ENCODE assay signal across 8 mouse cellular contexts in genomic region chr11:101260826-101261380, GRCm38 (mm10). TPM values are rescaled to one million over a fixed set of nuclear protein-coding genes. Genes with fewer than 3 reads are reported as not detected.
A peak's percentile ranks its signal among the peaks of the same experiment; 100 is the strongest.
DNase-seq lines count a peak whose midpoint lies in the region; ATAC-seq lines count a peak whose summit lies in the region.

No protein-coding gene starts in this region.

- ATAC-seq in lung, embryonic 15.5 days (ENCODE audit: borderline replicate concordance, extremely low read depth, low FRiP score, low TSS enrichment), result no peak
- ATAC-seq in forebrain, embryonic 11.5 days (replicated peaks; ENCODE audit: low FRiP score), result peak; percentile 28; the same call in 1 of the 2 replicates
- ATAC-seq in limb, embryonic 11.5 days (ENCODE audit: insufficient number of reproducible peaks, low FRiP score, low TSS enrichment, low read depth), result no peak; the same call in 1 of the 2 replicates
- no peak for ATAC-seq in neural tube, embryonic 11.5 days (ENCODE audit: insufficient read depth, low FRiP score, low TSS enrichment)

- H3K27me3 ChIP-seq in lung, embryonic 15.5 days, result peaks cover 37% of the 10 kb centered on the region
- H3K27me3 ChIP-seq in forebrain, embryonic 11.5 days (ENCODE audit: control insufficient read depth, insufficient read depth, low read length), result peaks cover 33% of the 10 kb centered on the region
- peaks cover 38% of the 10 kb centered on the region for H3K27me3 ChIP-seq in limb, embryonic 11.5 days (ENCODE audit: control insufficient read depth, insufficient read depth, low read length)
- H3K27me3 ChIP-seq in neural tube, embryonic 11.5 days (ENCODE audit: control insufficient read depth, insufficient read depth, low read length), result peaks cover 42% of the 10 kb centered on the region

- no peaks in the 10 kb centered on the region for H3K9me3 ChIP-seq in lung, embryonic 15.5 days
- H3K9me3 ChIP-seq in forebrain, embryonic 11.5 days (ENCODE audit: control insufficient read depth, low read length), result no peaks in the 10 kb centered on the region
- no peaks in the 10 kb centered on the region for H3K9me3 ChIP-seq in limb, embryonic 11.5 days (ENCODE audit: control insufficient read depth, low read length)
- no peaks in the 10 kb centered on the region for H3K9me3 ChIP-seq in neural tube, embryonic 11.5 days (ENCODE audit: control insufficient read depth, low read length)

- under 1% methylated on average over 30 of the region's 30 CpGs for WGBS in lung, embryonic 15.5 days
- WGBS in forebrain, embryonic 11.5 days, result under 1% methylated on average over 30 of the region's 30 CpGs
- 1% methylated on average over 30 of the region's 30 CpGs for WGBS in limb, embryonic 11.5 days
- 0% methylated on average over 30 of the region's 30 CpGs for WGBS in neural tube, embryonic 11.5 days

- peaks cover 50% of the 10 kb centered on the region for H3K4me1 ChIP-seq in lung, embryonic 15.5 days
- H3K4me1 ChIP-seq in forebrain, embryonic 11.5 days (replicated peaks; ENCODE audit: control insufficient read depth, insufficient read depth, low read length), result peaks cover 32% of the 10 kb centered on the region
- H3K4me1 ChIP-seq in limb, embryonic 11.5 days (ENCODE audit: control insufficient read depth, insufficient read depth, low read length), result peaks cover 25% of the 10 kb centered on the region; the same call in 1 of the 2 replicates
- H3K4me1 ChIP-seq in neural tube, embryonic 11.5 days (ENCODE audit: control insufficient read depth, insufficient read depth, low read length), result peaks cover 45% of the 10 kb centered on the region

- intact Hi-C loops in left cerebral cortex, postnatal 14 days (cut with DNase I), result no loop called here

- H3K4me3 ChIP-seq in lung, embryonic 15.5 days, result peak overlapping the region; percentile 59
- peak overlapping the region; percentile 47 for H3K4me3 ChIP-seq in forebrain, embryonic 11.5 days (ENCODE audit: low read depth, low read length)
- peak overlapping the region; percentile 56 for H3K4me3 ChIP-seq in limb, embryonic 11.5 days (ENCODE audit: low read depth, low read length)
- H3K4me3 ChIP-seq in neural tube, embryonic 11.5 days (ENCODE audit: low read depth, low read length), result peak overlapping the region; percentile 37

- peak overlapping the region; percentile 79 for H3K27ac ChIP-seq in lung, embryonic 15.5 days
- no peak overlapping the region for H3K27ac ChIP-seq in forebrain, embryonic 11.5 days (ENCODE audit: low read depth, low read length)
- H3K27ac ChIP-seq in limb, embryonic 11.5 days (replicated peaks; ENCODE audit: low read depth, low read length), result no peak overlapping the region
- no peak overlapping the region for H3K27ac ChIP-seq in neural tube, embryonic 11.5 days (ENCODE audit: low read depth, low read length)

- peak overlapping the region; percentile 90 for H3K4me2 ChIP-seq in lung, embryonic 15.5 days
- H3K4me2 ChIP-seq in forebrain, embryonic 11.5 days (ENCODE audit: low read depth, low read length, severe bottlenecking), result peak overlapping the region; percentile 99
- peak overlapping the region; percentile 97 for H3K4me2 ChIP-seq in limb, embryonic 11.5 days (ENCODE audit: low read depth, severe bottlenecking)
- peak overlapping the region; percentile 78 for H3K4me2 ChIP-seq in neural tube, embryonic 11.5 days (ENCODE audit: low read depth)

- 0 out of 2 replicates have a peak, but pooled peaks cover 9% of the 10 kb centered on the region for H3K36me3 ChIP-seq in lung, embryonic 15.5 days
- no peaks in the 10 kb centered on the region for H3K36me3 ChIP-seq in forebrain, embryonic 11.5 days (ENCODE audit: control insufficient read depth, insufficient read depth, low read length)
- peaks cover 4% of the 10 kb centered on the region for H3K36me3 ChIP-seq in limb, embryonic 11.5 days (ENCODE audit: control insufficient read depth, insufficient read depth, low read length)
- H3K36me3 ChIP-seq in neural tube, embryonic 11.5 days (ENCODE audit: control insufficient read depth, insufficient read depth, low read length), result no peaks in the 10 kb centered on the region

- DNase-seq in lung, postnatal 36 days, result no peak
- no peak for DNase-seq in forebrain, embryonic 11.5 days (ENCODE audit: low spot score)
- DNase-seq in limb, embryonic 11.5 days (ENCODE audit: low spot score), result no peak
- DNase-seq in neural tube, embryonic 11.5 days (ENCODE audit: low spot score), result no peak
- no peak for DNase-seq in layer of hippocampus, postnatal 25 days (ENCODE audit: extremely low spot score in 1 of 2, low spot score in 1 of 2)
- no peak for DNase-seq in left cerebral cortex, postnatal 14 days (ENCODE audit: low spot score in 2 of 2)
- DNase-seq in thymus, postnatal 14 days, result no peak

- H3K9ac ChIP-seq in lung, embryonic 15.5 days, result peak overlapping the region; percentile 59
- peak overlapping the region; percentile 76 for H3K9ac ChIP-seq in forebrain, embryonic 11.5 days (ENCODE audit: low read length)
- peak overlapping the region; percentile 63 for H3K9ac ChIP-seq in limb, embryonic 11.5 days (ENCODE audit: low read length)
- peak overlapping the region; percentile 59 for H3K9ac ChIP-seq in neural tube, embryonic 11.5 days (ENCODE audit: low read length)

RNA-seq across cellular contexts. Expression of gene Wnk4, which starts 0.5 kb away (rescaled TPM):
- 3.7 and 5.0 TPM in 2 replicates for polyA plus RNA-seq in lung, embryonic 15.5 days (2015; fragmentation: Nextera tagmentation; extraction: Ambion mirVana)
- polyA plus RNA-seq in forebrain, embryonic 11.5 days (2014; fragmentation: Nextera tagmentation; extraction: Ambion mirVana), result 5.3 and 7.6 TPM in 2 replicates
- polyA plus RNA-seq in limb, embryonic 11.5 days (2014; fragmentation: Nextera tagmentation; extraction: Ambion mirVana), result 7.0 and 8.1 TPM in 2 replicates
- 6.4 and 7.6 TPM in 2 replicates for polyA plus RNA-seq in neural tube, embryonic 11.5 days (2014; fragmentation: Nextera tagmentation; extraction: Ambion mirVana)
- total RNA-seq in layer of hippocampus, postnatal 25 days (2021), result 1 to 10 TPM; 6.2 to 7.7 TPM
- total RNA-seq in left cerebral cortex, postnatal 14 days (2021), result 1 to 10 TPM; 4.7 to 5.7 TPM

RNA-seq across cellular contexts. Expression of gene Vps25, which starts 7.4 kb away (rescaled TPM):
- polyA plus RNA-seq in lung, embryonic 15.5 days (2015; fragmentation: Nextera tagmentation; extraction: Ambion mirVana), result 127 and 128 TPM in 2 replicates
- polyA plus RNA-seq in forebrain, embryonic 11.5 days (2014; fragmentation: Nextera tagmentation; extraction: Ambion mirVana), result 119 TPM in 2 replicates
- polyA plus RNA-seq in limb, embryonic 11.5 days (2014; fragmentation: Nextera tagmentation; extraction: Ambion mirVana), result 111 and 120 TPM in 2 replicates
- 124 and 126 TPM in 2 replicates for polyA plus RNA-seq in neural tube, embryonic 11.5 days (2014; fragmentation: Nextera tagmentation; extraction: Ambion mirVana)
- total RNA-seq in layer of hippocampus, postnatal 25 days (2021), result 10 to 100 TPM; 70.0 to 75.2 TPM
- 10 to 100 TPM; 74.6 to 86.7 TPM for total RNA-seq in left cerebral cortex, postnatal 14 days (2021)

RNA-seq across cellular contexts. Expression of gene Ramp2, which starts 15.1 kb away (rescaled TPM):
- 264 and 286 TPM in 2 replicates for polyA plus RNA-seq in lung, embryonic 15.5 days (2015; fragmentation: Nextera tagmentation; extraction: Ambion mirVana)
- 59.4 and 64.3 TPM in 2 replicates for polyA plus RNA-seq in forebrain, embryonic 11.5 days (2014; fragmentation: Nextera tagmentation; extraction: Ambion mirVana)
- polyA plus RNA-seq in limb, embryonic 11.5 days (2014; fragmentation: Nextera tagmentation; extraction: Ambion mirVana), result 60.4 and 67.2 TPM in 2 replicates
- 72.6 and 73.3 TPM in 2 replicates for polyA plus RNA-seq in neural tube, embryonic 11.5 days (2014; fragmentation: Nextera tagmentation; extraction: Ambion mirVana)
- total RNA-seq in layer of hippocampus, postnatal 25 days (2021), result 10 to 100 TPM; 50.2 to 72.5 TPM
- total RNA-seq in left cerebral cortex, postnatal 14 days (2021), result 10 to 100 TPM; 40.4 to 44.7 TPM

RNA-seq across cellular contexts. Expression of gene Cntd1, which starts 17.9 kb away (rescaled TPM):
- polyA plus RNA-seq in lung, embryonic 15.5 days (2015; fragmentation: Nextera tagmentation; extraction: Ambion mirVana), result 1.3 and 1.7 TPM in 2 replicates
- 1.3 and 2.0 TPM in 2 replicates for polyA plus RNA-seq in forebrain, embryonic 11.5 days (2014; fragmentation: Nextera tagmentation; extraction: Ambion mirVana)
- 1.3 and 1.8 TPM in 2 replicates for polyA plus RNA-seq in limb, embryonic 11.5 days (2014; fragmentation: Nextera tagmentation; extraction: Ambion mirVana)
- polyA plus RNA-seq in neural tube, embryonic 11.5 days (2014; fragmentation: Nextera tagmentation; extraction: Ambion mirVana), result 1.6 and 2.5 TPM in 2 replicates
- total RNA-seq in layer of hippocampus, postnatal 25 days (2021), result under 1 TPM; 0.25 to 0.35 TPM
- total RNA-seq in left cerebral cortex, postnatal 14 days (2021), result under 1 TPM; 0.27 to 0.59 TPM

RNA-seq across cellular contexts. Expression of gene Coa3, which starts 18.0 kb away (rescaled TPM):
- polyA plus RNA-seq in lung, embryonic 15.5 days (2015; fragmentation: Nextera tagmentation; extraction: Ambion mirVana), result 189 and 194 TPM in 2 replicates
- polyA plus RNA-seq in forebrain, embryonic 11.5 days (2014; fragmentation: Nextera tagmentation; extraction: Ambion mirVana), result 179 and 181 TPM in 2 replicates
- 191 and 204 TPM in 2 replicates for polyA plus RNA-seq in limb, embryonic 11.5 days (2014; fragmentation: Nextera tagmentation; extraction: Ambion mirVana)
- 190 and 196 TPM in 2 replicates for polyA plus RNA-seq in neural tube, embryonic 11.5 days (2014; fragmentation: Nextera tagmentation; extraction: Ambion mirVana)
- 100 to 1,000 TPM in 1 of 2 experiments, 10 to 100 TPM in 1; 87.2 to 117 TPM for total RNA-seq in layer of hippocampus, postnatal 25 days (2021)
- 100 to 1,000 TPM in 1 of 2 experiments, 10 to 100 TPM in 1; 97.6 to 101 TPM for total RNA-seq in left cerebral cortex, postnatal 14 days (2021)
